In genomic region chr7:75387821-75388431, GRCm38 (mm10) we compare ENCODE assay signal across 19 mouse cellular contexts.
A peak's percentile ranks its signal among the peaks of the same experiment; 100 is the strongest.
DNase-seq lines count a peak whose midpoint lies in the region; ATAC-seq and TF ChIP-seq lines count a peak whose summit lies in the region.
"Had no signal": no experiment of that assay in that cellular context is flagged by ENCODE, and none has a peak within 500 bp of the region (broad histone marks: within the 10 kb centered on the region; RNA-seq: fewer than 3 reads in every experiment).

No protein-coding gene starts in this region.

- no peak for TF ChIP-seq EP300 in heart, adult 2 months (IDR thresholded peaks at IDR 0.05; ENCODE audit: insufficient read depth, low read depth, low read length)

- H3K27me3 ChIP-seq in heart, embryonic 15.5 days: no peaks in the 10 kb centered on the region
- no peaks in the 10 kb centered on the region for H3K27me3 ChIP-seq in heart, adult 2 months (ENCODE audit: control insufficient read depth, insufficient read depth, low read length)
- H3K27me3 ChIP-seq: hindbrain, embryonic 13.5 days; intestine, embryonic 15.5 days; midbrain, embryonic 12.5 days; neural tube, embryonic 12.5 days had no signal

- no peak for DNase-seq in heart, adult 2 months
- DNase-seq in 3T3-L1 (ENCODE audit: low read depth, low spot score): peak; percentile 28
- DNase-seq in B cell, adult 2 months: peak; percentile 58 to 59
- peak; percentile 36 for DNase-seq in brain, adult 2 months (ENCODE audit: low read depth, low spot score)
- DNase-seq in adrenal gland, postnatal 25 days: no peak
- no peak for DNase-seq in cerebellum, postnatal 25 days
- DNase-seq: adrenal gland, postnatal 10 days; cerebellum, adult 18-20 months; cerebellum, postnatal 36 days; kidney, adult 9 months; kidney, postnatal 36 days; liver; thymus, postnatal 25 days had no signal

- no peaks in the 10 kb centered on the region for H3K9me3 ChIP-seq in heart, embryonic 15.5 days (replicated peaks)
- H3K9me3 ChIP-seq: hindbrain, embryonic 13.5 days; intestine, embryonic 15.5 days; midbrain, embryonic 12.5 days; neural tube, embryonic 12.5 days had no signal

- no peak for ATAC-seq in heart, embryonic 15.5 days (replicated peaks; ENCODE audit: insufficient number of reproducible peaks, insufficient read depth, low FRiP score, low read depth)
- ATAC-seq: intestine, embryonic 15.5 days; lung, postnatal 0 days had no signal

- peak overlapping the region; percentile 76; the same call in 1 of the 2 replicates for H3K27ac ChIP-seq in heart, embryonic 15.5 days
- no peak overlapping the region; the same call in 1 of the 2 replicates for H3K27ac ChIP-seq in heart, adult 2 months
- H3K27ac ChIP-seq: hindbrain, embryonic 13.5 days; intestine, embryonic 15.5 days; midbrain, embryonic 12.5 days; neural tube, embryonic 12.5 days had no signal

- TF ChIP-seq CTCF in heart, adult 2 months (IDR thresholded peaks at IDR 0.05): no peak

- no peak overlapping the region for H3K9ac ChIP-seq in heart, embryonic 15.5 days
- H3K9ac ChIP-seq in heart, adult 2 months (ENCODE audit: low read depth, low read length): no peak overlapping the region
- H3K9ac ChIP-seq: hindbrain, embryonic 13.5 days; intestine, embryonic 15.5 days; midbrain, embryonic 12.5 days; neural tube, embryonic 12.5 days had no signal

- H3K36me3 ChIP-seq in heart, embryonic 15.5 days: no peaks in the 10 kb centered on the region
- no peaks in the 10 kb centered on the region for H3K36me3 ChIP-seq in heart, adult 2 months (ENCODE audit: control insufficient read depth, insufficient read depth, low read length)
- H3K36me3 ChIP-seq: hindbrain, embryonic 13.5 days; intestine, embryonic 15.5 days; midbrain, embryonic 12.5 days; neural tube, embryonic 12.5 days had no signal

- intact Hi-C loops in heart, adult 2 months (cut with DNase I): no loop called here

- no peak for TF ChIP-seq POLR2A in heart, adult 2 months (IDR thresholded peaks at IDR 0.05; ENCODE audit: insufficient read depth, low read depth, low read length)

- H3K4me2 ChIP-seq in heart, embryonic 15.5 days: no peak overlapping the region
- H3K4me2 ChIP-seq: hindbrain, embryonic 13.5 days; intestine, embryonic 15.5 days; midbrain, embryonic 12.5 days; neural tube, embryonic 12.5 days had no signal

- no peaks in the 10 kb centered on the region; the same call in 1 of the 2 replicates for H3K79me2 ChIP-seq in heart, adult 2 months (replicated peaks; ENCODE audit: control insufficient read depth, insufficient read depth, low read length)

- peaks cover 22% of the 10 kb centered on the region for H3K4me1 ChIP-seq in heart, embryonic 15.5 days (replicated peaks)
- no peaks in the 10 kb centered on the region for H3K4me1 ChIP-seq in heart, adult 2 months (ENCODE audit: control insufficient read depth, insufficient read depth, low read length)
- H3K4me1 ChIP-seq: hindbrain, embryonic 13.5 days; midbrain, embryonic 12.5 days; neural tube, embryonic 12.5 days had no signal

- H3K4me3 ChIP-seq in heart, embryonic 15.5 days: no peak overlapping the region
- no peak overlapping the region for H3K4me3 ChIP-seq in heart, adult 2 months
- H3K4me3 ChIP-seq: hindbrain, embryonic 13.5 days; intestine, embryonic 15.5 days; midbrain, embryonic 12.5 days; neural tube, embryonic 12.5 days had no signal

- 69% methylated on average over 6 of the region's 6 CpGs for WGBS in heart, embryonic 15.5 days
- 65% methylated on average over 6 of the region's 6 CpGs for WGBS in heart, adult 2 months

Comparison
In these comparisons a context has a peak if more than half of its experiments do, and no peak if none do; other contexts are left out.
1. DNase-seq: peak in 3T3-L1 (single experiment), B cell, adult 2 months (2 of 2) and brain, adult 2 months (single experiment); none in heart, adult 2 months (0 of 2), adrenal gland, postnatal 25 days (single experiment) and cerebellum, postnatal 25 days (0 of 2).